Mouse (Mus musculus) midbrain, embryonic 15.5 days (tissue): ENCODE data around the gene Plscr3. TPM values are rescaled to one million over a fixed set of nuclear protein-coding genes. Genes with fewer than 3 reads are reported as not detected.

Experiments
- ATAC-seq: fragments of 200-750 bp; cut with Nextera tagmentation; replicated peaks from 2 replicates; pipeline ENCODE4 v1.8.0; 2017; ENCODE audit warnings: moderate TSS enrichment
- H3K27ac ChIP-seq: fragments of 300-500 bp; sonication (generic); 2 replicates; pipeline ENCODE4 v1.5.1; 2015; ENCODE audit warnings: mild to moderate bottlenecking, inconsistent platforms
- H3K27me3 ChIP-seq: fragments of 300-500 bp; sonication (generic); replicated peaks from 2 replicates; pipeline ENCODE4 v1.6.1; 2015; ENCODE audit warnings: inconsistent platforms
- H3K36me3 ChIP-seq: fragments of 300-500 bp; sonication (generic); replicated peaks from 2 replicates; pipeline ENCODE4 v1.6.1; 2015; ENCODE audit warnings: inconsistent platforms
- H3K4me1 ChIP-seq: fragments of 300-500 bp; sonication (generic); 2 replicates; pipeline ENCODE4 v1.6.1; 2015; ENCODE audit warnings: inconsistent platforms
- H3K4me2 ChIP-seq: fragments of 300-500 bp; sonication (generic); 2 replicates; pipeline ENCODE4 v1.6.1; 2015; ENCODE audit warnings: inconsistent platforms, mild to moderate bottlenecking, moderate library complexity
- H3K4me3 ChIP-seq: fragments of 300-500 bp; sonication (generic); 2 replicates; pipeline ENCODE4 v1.5.1; 2015; ENCODE audit warnings: mild to moderate bottlenecking, inconsistent platforms
- H3K9ac ChIP-seq: fragments of 300-500 bp; sonication (generic); 2 replicates; pipeline ENCODE4 v1.6.1; 2015; ENCODE audit warnings: mild to moderate bottlenecking, inconsistent platforms
- H3K9me3 ChIP-seq: fragments of 300-500 bp; sonication (generic); 2 replicates; pipeline ENCODE4 v1.6.1; 2016; ENCODE audit warnings: inconsistent platforms
- WGBS: fragments of 180-500 bp; shearing (Covaris S2); methylation state at CpG from one replicate; pipeline ENCODE4 v1.1.7; 2015; ENCODE audit warnings: mixed read lengths; 5-methylcytosine and 5-hydroxymethylcytosine counted together
- polyA plus RNA-seq: library from polyadenylated mRNA; unstranded; fragments of >200 nt; fragmentation: Nextera tagmentation; extraction: Ambion mirVana; gene quantifications from 2 replicates; pipeline ENCODE4 v1.2.1, GENCODE M21; 2015

Plscr3 gene
- polyA plus RNA-seq, 1 experiment from 2014 or later = 52.3 TPM

DNA sequence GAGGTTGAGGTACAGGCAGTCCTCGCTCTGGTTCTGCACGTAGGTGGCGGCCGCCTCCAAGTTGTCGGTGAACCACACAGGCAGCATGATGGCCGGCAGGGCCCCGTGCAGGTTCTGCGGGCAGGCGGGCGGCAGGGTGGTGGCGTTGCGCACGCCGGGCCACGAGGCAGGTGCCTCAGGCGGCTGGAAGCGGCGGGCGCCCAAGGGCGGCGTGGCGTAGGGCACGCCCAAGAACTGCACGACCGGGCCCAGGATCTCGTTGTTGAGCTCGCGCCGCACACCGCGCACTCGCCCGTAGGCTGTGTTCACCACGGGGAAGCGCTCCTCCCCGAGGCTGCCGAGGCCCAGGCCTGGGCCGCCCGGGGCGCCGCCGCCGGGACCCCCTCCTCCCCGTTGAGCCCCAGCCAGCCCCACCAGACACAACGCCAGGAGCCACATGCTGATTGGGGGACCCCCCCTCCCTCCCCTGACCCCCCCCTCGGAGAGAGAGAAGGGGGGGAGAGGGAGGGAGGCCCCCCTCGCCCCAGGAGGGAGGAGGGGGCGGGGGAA, 12.1 kb upstream of the Plscr3 start:
- Histone ChIP-seq H3K27me3 (no peaks in the 10 kb centered on the region), H3K4me1 (peaks cover 42% of the 10 kb centered on the region), H3K36me3 (peaks cover 3% of the 10 kb centered on the region; the same call in 1 of the 2 replicates), H3K9me3 (no peaks in the 10 kb centered on the region), H3K9ac (peak overlapping the region; percentile 98), H3K4me2 (peak overlapping the region; percentile 96), H3K4me3 (peak overlapping the region; percentile 89), H3K27ac (peak overlapping the region; percentile 97)
- 6% methylated on average over 47 of the region's 48 CpGs for WGBS
- ATAC-seq = no peak

- 3% methylated on average over 9 of the region's 9 CpGs for WGBS
- H3K36me3 ChIP-seq = peaks cover 3% of the 10 kb centered on the region; the same call in 1 of the 2 replicates
- H3K9me3 ChIP-seq = no peaks in the 10 kb centered on the region
- H3K4me1 ChIP-seq = peaks cover 46% of the 10 kb centered on the region
- H3K4me2 ChIP-seq = peak overlapping the region; percentile 96
- peak overlapping the region; percentile 89 for H3K4me3 ChIP-seq
- H3K27ac ChIP-seq = peak overlapping the region; percentile 97
- H3K27me3 ChIP-seq = no peaks in the 10 kb centered on the region
- ATAC-seq = no peak
- H3K9ac ChIP-seq = peak overlapping the region; percentile 98
These were observed 10.7 kb upstream of the Plscr3 start for GRCm38 (mm10) chr11:69835326-69835965.

GRCm38 (mm10) chr11:69835966-69836335, 10.2 kb upstream of the Plscr3 start:
- H3K4me1 ChIP-seq = peaks cover 46% of the 10 kb centered on the region
- peak overlapping the region; percentile 97 for H3K27ac ChIP-seq
- peak overlapping the region; percentile 96 for H3K4me2 ChIP-seq
- H3K27me3 ChIP-seq = no peaks in the 10 kb centered on the region
- 2% methylated on average over 4 of the region's 4 CpGs for WGBS
- H3K9me3 ChIP-seq = no peaks in the 10 kb centered on the region
- peak overlapping the region; percentile 98 for H3K9ac ChIP-seq
- peaks cover 3% of the 10 kb centered on the region; the same call in 1 of the 2 replicates for H3K36me3 ChIP-seq
- H3K4me3 ChIP-seq = peak overlapping the region; percentile 89
- no peak for ATAC-seq

DNA sequence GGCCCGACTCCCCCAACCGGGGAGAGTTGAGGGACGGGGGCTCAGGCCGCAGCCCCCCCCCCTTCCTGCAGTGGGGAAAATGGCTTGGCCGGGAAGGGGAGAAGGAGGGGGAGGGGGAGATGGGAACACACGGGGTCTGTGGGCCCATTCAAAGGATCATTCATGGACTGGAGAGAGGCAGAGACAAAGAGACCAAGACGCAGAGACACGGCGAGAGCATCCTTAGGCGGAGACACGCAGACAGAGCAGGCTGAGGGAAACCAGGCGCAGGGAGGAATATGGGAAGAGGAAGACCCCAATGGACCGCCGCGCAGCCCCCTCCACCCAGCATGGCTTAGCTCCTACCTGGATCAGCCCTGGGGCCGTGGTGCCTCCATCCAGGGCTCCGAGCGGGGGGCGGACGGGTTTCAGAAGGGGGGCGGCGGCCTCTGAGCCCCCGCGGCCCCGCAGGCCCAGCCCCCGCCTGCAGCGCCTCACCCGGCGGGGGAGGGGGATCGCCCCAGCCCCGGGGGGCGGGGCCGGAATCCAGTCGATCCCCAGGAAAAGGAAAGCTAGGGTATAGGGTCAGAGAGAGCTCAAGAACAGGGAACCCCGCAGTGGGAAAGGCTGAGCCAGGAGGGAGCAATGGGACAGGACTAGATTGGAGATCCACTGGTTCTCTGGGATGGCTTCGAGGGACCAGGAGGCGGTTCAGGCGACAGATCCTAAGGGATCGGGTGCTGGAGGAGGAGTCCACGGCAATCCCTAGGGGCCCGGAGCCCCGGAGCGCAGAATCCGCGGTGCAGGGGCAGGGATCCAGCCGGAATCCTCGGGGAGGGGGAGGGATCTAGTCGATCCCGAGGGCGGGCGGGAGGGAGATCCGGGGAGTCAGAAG, 9.2 kb upstream of the Plscr3 start:
- H3K4me1 ChIP-seq = peaks cover 46% of the 10 kb centered on the region

GRCm38 (mm10) chr11:69837604-69837951, 8.6 kb upstream of the Plscr3 start, which contains the start of gene Nlgn2:
Nlgn2 (minus strand) TSS chr11:69837784.
- WGBS = 0% methylated on average over 29 of the region's 32 CpGs

More for the DNA sequence above, 9.2 kb upstream of the Plscr3 start:
- Histone ChIP-seq H3K36me3 (peaks cover 3% of the 10 kb centered on the region; the same call in 1 of the 2 replicates), H3K4me3 (peak overlapping the region; percentile 89), H3K27me3 (no peaks in the 10 kb centered on the region), H3K9me3 (no peaks in the 10 kb centered on the region), H3K4me2 (peak overlapping the region; percentile 96), H3K9ac (peak overlapping the region; percentile 98), H3K27ac (peak overlapping the region; percentile 97)
- under 1% methylated on average over 51 of the region's 52 CpGs for WGBS
- ATAC-seq = peak; percentile 7

GRCm38 (mm10) chr11:69837952-69838713, 8.0 kb upstream of the Plscr3 start, which contains the start of gene Tmem256:
Tmem256 (plus strand) TSS chr11:69838514.
- Histone ChIP-seq H3K9ac (peak within 1 kb of the TSS; percentile 98), H3K4me1 (peaks cover 40% of the 10 kb centered on the region), H3K27me3 (no peaks in the 10 kb centered on the region), H3K4me2 (peak within 1 kb of the TSS; percentile 96), H3K27ac (peak within 1 kb of the TSS; percentile 97), H3K4me3 (peak within 1 kb of the TSS; percentile 89), H3K9me3 (no peaks in the 10 kb centered on the region), H3K36me3 (no peaks in the 10 kb centered on the region; the same call in 1 of the 2 replicates)
- ATAC-seq = peak; percentile 92
- under 1% methylated on average over 34 of the region's 34 CpGs for WGBS

More at GRCm38 (mm10) chr11:69837604-69837951, 8.6 kb upstream of the Plscr3 start, which contains the start of gene Nlgn2:
- peaks cover 43% of the 10 kb centered on the region for H3K4me1 ChIP-seq
- H3K36me3 ChIP-seq = no peaks in the 10 kb centered on the region; the same call in 1 of the 2 replicates
- peak within 1 kb of the TSS; percentile 89 for H3K4me3 ChIP-seq
- ATAC-seq = peak; percentile 82
- peak within 1 kb of the TSS; percentile 98 for H3K9ac ChIP-seq
- H3K27me3 ChIP-seq = no peaks in the 10 kb centered on the region
- H3K27ac ChIP-seq = peak within 1 kb of the TSS; percentile 97
- no peaks in the 10 kb centered on the region for H3K9me3 ChIP-seq
- H3K4me2 ChIP-seq = peak within 1 kb of the TSS; percentile 96

- ATAC-seq = 0 out of 2 replicates have a peak, but pooled peaks have one; percentile 1
- no peaks in the 10 kb centered on the region; the same call in 1 of the 2 replicates for H3K36me3 ChIP-seq
- peak overlapping the region; percentile 89 for H3K4me3 ChIP-seq
- H3K4me1 ChIP-seq = peaks cover 36% of the 10 kb centered on the region
- H3K9ac ChIP-seq = peak overlapping the region; percentile 66
- peak overlapping the region; percentile 96 for H3K4me2 ChIP-seq
- no peaks in the 10 kb centered on the region for H3K27me3 ChIP-seq
- 2% methylated on average over 7 of the region's 7 CpGs for WGBS
- peak overlapping the region; percentile 97 for H3K27ac ChIP-seq
- no peaks in the 10 kb centered on the region for H3K9me3 ChIP-seq
These were observed 7.5 kb upstream of the Plscr3 start for GRCm38 (mm10) chr11:69838714-69839104.

DNA sequence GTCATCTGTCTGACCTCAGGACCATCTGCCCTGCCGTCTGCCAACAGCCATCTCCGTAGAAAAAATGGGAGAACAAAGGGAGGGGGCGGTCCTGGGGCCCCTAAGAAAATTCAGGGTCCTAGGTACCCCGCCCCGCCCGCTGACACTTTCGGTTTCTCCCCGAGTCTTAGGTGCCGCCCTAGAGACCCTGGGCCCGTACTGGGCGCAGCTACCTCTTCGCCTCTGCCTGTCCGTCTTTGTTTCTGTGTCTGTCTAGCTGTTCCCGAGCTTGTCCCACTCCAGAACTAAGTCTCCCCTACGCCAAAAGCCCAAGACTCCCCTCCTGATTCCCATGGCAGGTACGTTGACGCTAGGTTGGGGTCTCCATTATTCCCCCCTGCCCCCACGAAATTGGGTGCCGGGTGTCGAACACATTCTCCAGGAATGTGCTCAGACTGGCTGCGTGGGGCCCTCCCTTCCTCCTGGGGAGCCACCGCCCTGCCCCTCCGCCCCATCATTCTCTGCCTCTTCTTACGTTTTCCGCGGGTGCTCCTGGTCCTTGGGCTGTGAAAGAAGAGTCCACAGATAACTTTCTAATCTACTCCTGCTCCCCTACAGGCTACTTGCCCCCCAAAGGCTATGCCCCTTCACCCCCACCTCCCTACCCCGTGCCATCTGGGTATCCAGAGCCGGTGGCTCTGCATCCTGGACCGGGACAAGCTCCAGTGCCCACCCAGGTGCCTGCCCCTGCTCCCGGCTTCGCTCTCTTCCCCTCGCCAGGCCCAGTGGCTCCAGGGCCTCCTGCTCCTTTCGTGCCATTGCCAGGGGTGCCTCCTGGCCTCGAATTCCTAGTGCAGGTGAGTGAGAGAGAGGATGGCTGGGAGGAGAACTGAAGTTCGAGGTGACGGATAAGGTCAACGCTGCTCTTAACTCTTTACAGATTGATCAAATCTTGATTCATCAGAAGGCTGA, 837 bp downstream of the Plscr3 start:
- Histone ChIP-seq H3K27ac (peak overlapping the region; percentile 97), H3K4me1 (peaks cover 29% of the 10 kb centered on the region), H3K4me3 (peak overlapping the region; percentile 81), H3K36me3 (peaks cover 13% of the 10 kb centered on the region; the same call in 1 of the 2 replicates), H3K9ac (peak overlapping the region; percentile 95), H3K4me2 (peak overlapping the region; percentile 92), H3K27me3 (no peaks in the 10 kb centered on the region), H3K9me3 (no peaks in the 10 kb centered on the region)
- WGBS = 13% methylated on average over 37 of the region's 37 CpGs
- peak; percentile 68 for ATAC-seq

- peak overlapping the region; percentile 81; the same call in 1 of the 2 replicates for H3K4me3 ChIP-seq
- H3K9ac ChIP-seq = no peak overlapping the region
- ATAC-seq = no peak
- H3K4me1 ChIP-seq = peaks cover 29% of the 10 kb centered on the region
- H3K9me3 ChIP-seq = no peaks in the 10 kb centered on the region
- H3K27ac ChIP-seq = no peak overlapping the region
- WGBS = 98% methylated on average over 6 of the region's 6 CpGs
- H3K27me3 ChIP-seq = no peaks in the 10 kb centered on the region
- peak overlapping the region; percentile 92 for H3K4me2 ChIP-seq
- peaks cover 13% of the 10 kb centered on the region; the same call in 1 of the 2 replicates for H3K36me3 ChIP-seq
These were observed 1.8 kb downstream of the Plscr3 start for GRCm38 (mm10) chr11:69848021-69848420.

- no peaks in the 10 kb centered on the region for H3K27me3 ChIP-seq
- WGBS = 93% methylated on average over 9 of the region's 9 CpGs
- H3K9ac ChIP-seq = no peak overlapping the region
- no peak overlapping the region for H3K27ac ChIP-seq
- H3K36me3 ChIP-seq = peaks cover 13% of the 10 kb centered on the region; the same call in 1 of the 2 replicates
- no peak overlapping the region for H3K4me3 ChIP-seq
- H3K4me1 ChIP-seq = peaks cover 29% of the 10 kb centered on the region
- H3K9me3 ChIP-seq = no peaks in the 10 kb centered on the region
- H3K4me2 ChIP-seq = no peak overlapping the region
- ATAC-seq = no peak
These were observed 3.0 kb downstream of the Plscr3 start for GRCm38 (mm10) chr11:69849128-69849527.
